24 mouse cellular contexts compared by ENCODE assay signal in genomic region chr9:58294527-58294926, GRCm38 (mm10). TPM values are rescaled to one million over a fixed set of nuclear protein-coding genes. Genes with fewer than 3 reads are reported as not detected.
"Had no signal": no experiment of that assay in that cellular context is flagged by ENCODE, and none has a peak within 500 bp of the region (broad histone marks: within the 10 kb centered on the region; RNA-seq: fewer than 3 reads in every experiment).

No protein-coding gene starts in this region.

- H3K27ac ChIP-seq: heart, adult 2 months; hindbrain, embryonic 13.5 days; hindbrain, embryonic 15.5 days; hindbrain, postnatal 0 days; limb, embryonic 10.5 days; limb, embryonic 12.5 days; liver, embryonic 13.5 days; liver, embryonic 15.5 days had no signal

- H3K4me3 ChIP-seq: heart, adult 2 months; heart, embryonic 12.5 days; hindbrain, embryonic 13.5 days; hindbrain, embryonic 15.5 days; kidney, embryonic 15.5 days; limb, embryonic 10.5 days; limb, embryonic 12.5 days; liver, embryonic 13.5 days; liver, embryonic 15.5 days had no signal

- H3K4me1 ChIP-seq: hindbrain, embryonic 15.5 days had no signal

- H3K36me3 ChIP-seq: hindbrain, embryonic 13.5 days; hindbrain, embryonic 15.5 days; limb, embryonic 10.5 days; liver, embryonic 13.5 days; liver, embryonic 15.5 days had no signal

- ATAC-seq: hindbrain, postnatal 0 days had no signal

- H3K27me3 ChIP-seq: heart, embryonic 12.5 days; hindbrain, embryonic 13.5 days; hindbrain, embryonic 15.5 days; kidney, embryonic 15.5 days; limb, embryonic 12.5 days; liver, embryonic 13.5 days had no signal

- H3K4me2 ChIP-seq: heart, embryonic 12.5 days; hindbrain, embryonic 13.5 days; hindbrain, embryonic 15.5 days; kidney, embryonic 15.5 days; limb, embryonic 12.5 days; liver, embryonic 11.5 days; liver, embryonic 13.5 days; liver, embryonic 15.5 days had no signal

- H3K9me3 ChIP-seq: heart, embryonic 12.5 days; hindbrain, embryonic 13.5 days; hindbrain, embryonic 15.5 days; kidney, embryonic 15.5 days; limb, embryonic 10.5 days; limb, embryonic 12.5 days; liver, embryonic 13.5 days; liver, embryonic 15.5 days had no signal

- DNase-seq: gastrocnemius, postnatal 14 days; gastrocnemius, postnatal 36 days; heart, adult 11 months; heart, adult 2 months; heart, postnatal 10 days; kidney, adult 11 months; kidney, adult 2 months; kidney, adult 9 months; kidney, postnatal 14 days; kidney, postnatal 36 days; layer of hippocampus, adult 9-11 months; layer of hippocampus, postnatal 36 days; liver; liver, embryonic 13.5 days had no signal

- H3K9ac ChIP-seq: heart, embryonic 12.5 days; hindbrain, embryonic 13.5 days; hindbrain, embryonic 15.5 days; kidney, embryonic 15.5 days; limb, embryonic 12.5 days; liver, embryonic 13.5 days; liver, embryonic 15.5 days had no signal

RNA-seq across cellular contexts. Expression of gene Loxl1, which starts 18.5 kb away (rescaled TPM):
- total RNA-seq: hematopoietic stem cell, adult 5-6 weeks had no signal
